Mouse (Mus musculus) spleen, postnatal 10 days (tissue): ENCODE measurements around the gene Ccdc61.

Experiments used
- DNase-seq, 2 experiments: peaks; one replicate each; pipeline ENCODE4 v3.0.0; 2021 to 2022; ENCODE audit warnings: low spot score in 2 of 2

Gene Ccdc61

GRCm38 (mm10) chr7:18910241-18910831, at the start of gene Ccdc61:
Ccdc61 (minus strand) TSS chr7:18910415.
- peak; percentile 95 to 96 for DNase-seq

- no peak for DNase-seq
Observed at GRCm38 (mm10) chr7:18959446-18959845, 49.2 kb upstream of the Ccdc61 start.

- no peak for DNase-seq
Observed at GRCm38 (mm10) chr7:18958384-18958766, 48.2 kb upstream of the Ccdc61 start.

- peak; percentile 6 to 17 for DNase-seq
Observed at GRCm38 (mm10) chr7:18957569-18958383, 47.6 kb upstream of the Ccdc61 start.

GRCm38 (mm10) chr7:18951397-18951796, 41.2 kb upstream of the Ccdc61 start:
- DNase-seq, result peak in 1 of 2 experiments; percentile 63

GRCm38 (mm10) chr7:18950523-18951315, 40.5 kb upstream of the Ccdc61 start:
- no peak for DNase-seq

GRCm38 (mm10) chr7:18949781-18950522, 39.7 kb upstream of the Ccdc61 start:
- no peak for DNase-seq

- no peak for DNase-seq
Observed at GRCm38 (mm10) chr7:18948151-18948550, 37.9 kb upstream of the Ccdc61 start.

- DNase-seq, result no peak
Observed at GRCm38 (mm10) chr7:18942815-18943214, 32.6 kb upstream of the Ccdc61 start.

- DNase-seq, result no peak
Observed at GRCm38 (mm10) chr7:18942376-18942775, 32.2 kb upstream of the Ccdc61 start.

GRCm38 (mm10) chr7:18927759-18928158, 17.5 kb upstream of the Ccdc61 start:
- DNase-seq, result no peak

GRCm38 (mm10) chr7:18926911-18927310, 16.7 kb upstream of the Ccdc61 start:
- DNase-seq, result no peak

GRCm38 (mm10) chr7:18926041-18926790, 16.0 kb upstream of the Ccdc61 start:
- DNase-seq, result no peak

GRCm38 (mm10) chr7:18925162-18925938, 15.1 kb upstream of the Ccdc61 start, which contains the start of gene Nova2:
Nova2 (plus strand) TSS chr7:18925888.
- DNase-seq, result peak; percentile 24 to 76

- DNase-seq, result no peak
Observed at GRCm38 (mm10) chr7:18924321-18924720, 14.1 kb upstream of the Ccdc61 start.

- no peak for DNase-seq
Observed at GRCm38 (mm10) chr7:18923711-18924191, 13.5 kb upstream of the Ccdc61 start.

- DNase-seq, result no peak
Observed at GRCm38 (mm10) chr7:18923267-18923666, 13.1 kb upstream of the Ccdc61 start.

- DNase-seq, result no peak
Observed at GRCm38 (mm10) chr7:18922807-18923206, 12.6 kb upstream of the Ccdc61 start.

GRCm38 (mm10) chr7:18921069-18921468, 10.9 kb upstream of the Ccdc61 start:
- no peak for DNase-seq

GRCm38 (mm10) chr7:18917931-18918330, 7.7 kb upstream of the Ccdc61 start:
- DNase-seq, result no peak
